Mouse (Mus musculus): Measurements from ENCODE around the gene Hoxd4. TPM values are rescaled to one million over a fixed set of nuclear protein-coding genes. Genes with fewer than 3 reads are reported as not detected.

The Hoxd4 gene
- total RNA-seq (2021): under 1 TPM; 0.55 to 0.57 TPM

DNA sequence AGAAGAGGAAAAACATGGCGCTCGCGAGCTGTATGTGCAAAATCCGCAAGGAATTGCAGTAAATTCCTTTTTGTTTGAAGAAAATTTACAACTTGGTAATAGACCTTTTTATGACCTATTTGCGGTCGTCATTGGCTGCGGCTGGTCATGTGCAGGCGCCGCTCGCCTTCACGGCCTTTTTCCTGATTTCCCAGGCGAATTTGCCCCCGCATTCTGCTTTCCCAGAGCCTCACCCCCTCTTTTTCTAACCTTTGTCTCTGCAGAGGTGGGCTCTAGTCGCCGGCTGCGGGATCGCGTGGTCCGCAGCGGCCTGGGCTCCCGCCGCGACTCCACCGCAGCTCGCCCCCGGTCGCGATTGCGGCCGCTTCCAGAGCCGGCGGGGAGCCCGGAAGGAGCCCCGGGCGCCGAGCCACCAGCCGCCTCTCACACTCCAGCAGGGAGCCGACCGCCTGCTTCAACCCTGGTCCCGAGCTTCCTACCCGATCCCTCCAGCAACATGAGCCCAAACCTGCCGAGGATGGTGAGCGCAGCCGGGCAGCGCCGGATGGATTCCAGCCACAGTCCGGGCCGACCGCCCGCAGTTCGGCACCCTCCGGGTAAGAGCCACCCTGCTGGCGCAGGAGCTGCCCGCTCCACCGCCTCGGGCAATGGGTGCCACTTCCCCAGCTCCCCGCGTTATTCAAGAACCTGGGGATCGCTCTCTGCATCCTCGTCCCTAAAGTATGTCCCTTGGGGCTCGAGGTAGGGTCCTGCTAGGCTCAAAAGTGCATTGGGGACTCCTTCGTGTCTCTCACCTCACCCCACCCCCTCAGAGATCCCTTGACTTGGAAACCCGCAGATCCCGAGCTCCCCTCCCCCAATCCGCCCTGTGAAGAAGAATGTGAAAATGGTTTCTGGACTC is at the start of gene Hoxd4, which contains the start of gene Hoxd3:
Gene Hoxd4 (plus strand): TSS at position 209 of the 901 bp plus-strand sequence.
Gene Hoxd3 (plus strand): TSS at position 207 of the 901 bp plus-strand sequence.
- DNase-seq: peak in 1 of 2 experiments; percentile 52
- intact Hi-C loops (cut with DNase I): no loop called here

DNA sequence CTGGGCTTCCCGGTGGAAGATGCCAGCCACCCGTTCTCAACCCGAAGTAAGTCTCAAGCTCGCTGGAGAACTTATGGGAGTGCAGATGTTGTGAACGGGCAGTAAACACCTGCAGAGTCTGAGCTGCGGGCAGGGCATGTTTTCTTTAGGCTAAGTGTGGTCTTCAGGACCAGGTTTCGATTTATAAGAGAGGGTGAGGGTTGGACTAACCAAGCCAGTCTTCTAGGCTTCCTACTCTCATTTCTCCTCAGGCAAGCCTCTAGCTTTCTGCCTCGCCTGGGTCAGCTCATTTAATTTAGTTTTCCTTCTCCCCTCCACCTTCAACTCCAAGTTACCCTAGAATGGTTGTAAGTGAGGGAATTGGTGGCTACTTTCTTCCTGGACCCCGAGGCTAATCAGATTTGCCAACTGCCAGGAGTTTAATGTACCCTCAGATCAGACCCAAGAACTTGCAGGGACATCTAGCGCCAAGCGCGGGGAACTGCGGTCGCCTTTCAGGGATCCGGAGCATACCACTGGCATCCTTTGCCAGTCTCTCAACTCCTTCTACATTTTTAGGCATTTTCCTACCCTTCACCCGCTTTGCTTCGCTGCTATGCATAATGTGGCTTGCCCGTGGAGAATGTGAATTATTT is 48.3 kb upstream of the Hoxd4 start:
- intact Hi-C loops (cut with DNase I): loop anchor here (1.0 to 5.0 kb wide), 3 partner anchors 363 to 696 kb away; no protein-coding TSS in a partner anchor
- DNase-seq: peak in 1 of 2 experiments; percentile 61

DNA sequence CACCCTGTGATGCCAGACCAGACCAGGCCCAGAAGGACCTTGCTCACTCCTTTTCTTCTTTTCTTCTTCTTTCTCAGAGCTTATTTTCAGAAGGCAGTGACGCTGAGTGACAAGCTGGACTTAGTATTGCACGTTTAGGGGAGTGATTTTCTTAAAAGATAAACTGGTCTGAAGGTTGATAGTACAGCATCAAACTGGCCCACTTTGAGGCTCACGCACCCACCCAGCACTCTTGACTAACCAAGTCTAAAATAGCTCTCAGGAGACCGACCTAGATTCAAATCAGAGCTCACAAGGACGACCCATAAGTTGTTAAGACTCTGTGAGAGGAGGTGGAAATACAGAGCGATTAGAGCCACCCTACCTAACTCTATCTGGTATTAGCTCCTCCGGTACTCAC is 45.3 kb upstream of the Hoxd4 start:
- intact Hi-C loops (cut with DNase I): no loop called here
- no peak for DNase-seq

DNA sequence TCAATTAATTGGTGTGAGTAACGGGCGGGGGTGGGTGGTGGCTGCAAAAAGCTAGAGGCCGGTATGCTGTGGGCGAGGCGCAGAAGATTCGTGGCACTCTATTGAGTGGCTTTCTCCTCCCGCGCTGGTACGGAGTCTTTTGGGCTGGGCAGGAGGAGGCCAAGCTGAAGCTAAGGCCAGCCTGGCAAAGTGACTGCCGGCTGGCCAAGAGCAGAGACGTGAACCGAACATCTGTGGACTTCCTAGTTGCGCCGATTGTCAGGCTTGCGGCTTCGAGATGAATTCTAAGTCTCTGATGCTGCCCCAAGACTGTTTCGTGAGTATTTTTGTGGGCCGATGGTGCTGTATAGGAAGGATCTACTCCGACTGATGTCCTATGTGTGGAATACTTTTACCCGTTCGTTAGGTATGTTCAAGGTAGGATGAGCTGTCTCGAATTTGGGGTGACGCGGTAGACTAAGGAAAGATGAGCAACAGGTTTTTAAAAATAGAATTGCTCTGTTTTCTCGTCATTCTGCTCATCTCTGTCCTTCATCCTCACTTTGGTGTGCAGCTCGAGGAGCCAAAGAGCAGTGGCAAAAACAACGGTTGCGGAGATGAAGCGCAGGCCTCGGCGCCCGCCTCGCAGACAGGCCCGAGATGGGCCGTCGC is 44.4 kb upstream of the Hoxd4 start:
- peak in 1 of 2 experiments; percentile 34 for DNase-seq
- intact Hi-C loops (cut with DNase I): no loop called here

DNA sequence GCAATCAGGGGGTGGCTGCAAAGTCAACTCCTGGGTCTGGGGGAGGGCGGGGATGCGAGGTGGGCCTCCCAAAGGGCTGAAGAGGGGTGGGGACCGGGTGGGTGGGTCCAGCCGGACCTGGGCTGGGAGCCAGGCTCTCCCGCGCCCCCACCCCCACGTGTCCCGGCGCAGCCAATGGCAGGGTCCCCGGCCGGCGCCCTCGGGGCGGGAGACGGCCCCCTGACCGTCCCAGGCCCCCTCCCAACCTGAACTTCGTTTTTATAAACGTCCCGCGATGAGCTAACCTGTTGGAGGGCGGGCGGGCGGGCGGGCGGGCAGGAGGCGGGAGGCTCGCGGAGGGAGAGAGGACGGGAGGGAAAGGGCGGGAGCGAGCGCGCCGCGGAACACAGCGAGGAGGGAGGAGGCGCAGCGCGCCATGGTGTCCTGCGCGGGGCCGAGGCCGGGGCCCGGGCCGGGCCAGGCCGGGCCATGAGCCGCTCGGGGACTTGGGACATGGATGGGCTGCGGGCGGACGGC is 43.8 kb upstream of the Hoxd4 start, which contains the start of gene Hoxd13:
Gene Hoxd13 (plus strand): TSS at position 469 of the 516 bp plus-strand sequence.
- intact Hi-C loops (cut with DNase I): no loop called here
- DNase-seq: no peak

DNA sequence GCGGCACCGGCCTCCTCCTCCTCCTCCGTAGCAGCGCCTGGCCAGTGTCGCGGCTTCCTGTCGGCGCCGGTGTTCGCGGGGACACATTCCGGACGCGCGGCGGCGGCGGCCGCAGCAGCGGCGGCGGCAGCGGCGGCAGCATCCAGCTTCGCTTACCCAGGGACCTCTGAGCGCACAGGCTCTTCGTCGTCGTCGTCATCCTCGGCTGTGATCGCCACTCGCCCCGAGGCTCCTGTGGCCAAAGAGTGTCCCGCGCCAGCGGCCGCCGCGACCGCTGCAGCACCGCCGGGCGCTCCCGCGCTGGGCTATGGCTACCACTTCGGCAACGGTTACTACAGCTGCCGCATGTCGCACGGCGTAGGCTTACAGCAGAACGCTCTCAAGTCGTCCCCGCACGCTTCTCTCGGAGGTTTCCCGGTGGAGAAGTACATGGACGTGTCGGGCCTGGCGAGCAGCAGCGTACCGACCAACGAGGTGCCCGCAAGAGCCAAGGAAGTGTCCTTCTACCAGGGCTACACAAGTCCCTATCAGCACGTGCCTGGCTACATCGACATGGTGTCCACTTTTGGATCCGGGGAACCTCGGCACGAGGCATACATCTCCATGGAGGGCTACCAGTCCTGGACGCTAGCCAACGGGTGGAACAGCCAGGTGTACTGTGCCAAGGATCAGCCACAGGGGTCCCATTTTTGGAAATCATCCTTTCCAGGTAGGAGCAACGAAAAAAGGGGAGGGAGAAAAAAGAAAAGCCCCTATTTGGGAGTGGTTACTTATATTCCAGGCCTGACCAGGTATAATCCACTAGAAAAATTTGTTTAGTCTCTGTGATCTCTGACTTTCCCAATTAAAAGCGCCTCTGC is 43.1 kb upstream of the Hoxd4 start:
- peak; percentile 40 for DNase-seq
- intact Hi-C loops (cut with DNase I): no loop called here

DNA sequence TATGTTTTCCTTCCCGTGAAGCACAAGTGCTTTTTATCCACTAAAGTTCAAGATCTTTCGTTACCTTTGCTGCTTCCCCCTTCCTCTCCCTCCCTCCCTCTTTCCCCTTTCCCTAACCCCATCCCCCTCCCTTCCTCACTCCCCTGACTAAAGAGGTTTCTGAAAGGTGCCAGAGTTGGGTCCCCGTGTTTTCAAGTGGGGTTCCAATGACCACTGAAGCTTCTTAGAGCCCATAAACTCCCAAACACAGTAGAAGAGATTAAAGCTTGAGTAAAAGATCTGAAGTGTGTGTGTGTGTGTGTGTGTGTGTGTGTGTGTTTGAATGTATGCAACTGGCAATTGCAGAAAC is 42.5 kb upstream of the Hoxd4 start:
- intact Hi-C loops (cut with DNase I): no loop called here
- no peak for DNase-seq

DNA sequence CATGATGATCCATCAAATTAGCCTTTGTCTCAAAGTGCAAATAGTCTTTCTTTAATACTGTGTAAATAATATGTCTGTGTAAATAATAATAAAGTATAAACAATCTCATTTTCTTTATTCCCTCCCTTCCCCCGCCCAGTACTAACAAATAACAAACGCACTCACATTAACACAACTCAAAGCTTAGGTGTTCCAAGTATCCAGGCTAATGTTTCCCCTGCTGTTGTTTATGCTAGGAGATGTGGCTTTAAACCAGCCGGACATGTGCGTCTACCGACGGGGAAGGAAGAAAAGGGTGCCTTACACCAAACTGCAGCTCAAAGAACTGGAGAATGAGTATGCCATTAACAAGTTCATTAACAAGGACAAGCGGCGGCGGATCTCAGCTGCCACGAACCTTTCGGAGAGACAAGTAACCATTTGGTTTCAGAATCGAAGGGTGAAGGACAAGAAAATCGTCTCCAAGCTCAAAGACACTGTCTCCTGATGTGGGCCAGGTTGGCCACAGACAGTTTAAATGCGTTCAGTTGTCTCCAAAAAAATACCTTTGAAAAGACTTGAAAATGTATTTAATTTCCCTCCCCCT is 42.0 kb upstream of the Hoxd4 start:
- intact Hi-C loops (cut with DNase I): loop anchor here (5.0 kb wide), 1 partner anchor 1097 kb away; no protein-coding TSS in a partner anchor
- peak in 1 of 2 experiments; percentile 32 for DNase-seq

DNA sequence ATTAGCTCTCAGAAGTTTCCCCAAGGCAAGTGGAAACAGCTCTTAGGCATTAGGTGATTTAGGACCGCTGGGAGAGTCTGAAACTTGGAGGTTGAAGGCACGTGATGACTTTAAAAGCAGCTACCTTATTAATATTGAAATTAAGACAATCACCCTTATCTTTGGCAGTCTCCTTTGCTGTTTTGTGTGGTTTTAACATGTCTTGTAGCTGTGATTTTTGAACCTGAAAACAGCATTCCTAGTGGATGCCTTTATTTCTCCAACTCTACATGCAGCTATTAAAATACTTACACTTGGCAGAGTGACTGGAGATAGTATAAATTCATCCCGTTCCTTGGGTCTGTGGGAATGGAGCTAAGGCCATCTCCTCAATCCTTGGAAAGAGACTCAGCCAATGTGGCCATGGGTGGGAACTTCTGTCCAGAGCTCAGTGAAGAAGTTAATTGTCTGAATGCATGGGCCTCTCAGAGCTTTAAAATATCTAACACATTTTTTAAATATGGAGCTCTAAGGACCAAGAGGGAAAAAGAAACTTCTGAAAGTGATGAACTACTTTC is 41.0 kb upstream of the Hoxd4 start:
- no peak for DNase-seq
- intact Hi-C loops (cut with DNase I): loop anchor here (5.0 kb wide), 1 partner anchor 1098 kb away; no protein-coding TSS in a partner anchor

DNA sequence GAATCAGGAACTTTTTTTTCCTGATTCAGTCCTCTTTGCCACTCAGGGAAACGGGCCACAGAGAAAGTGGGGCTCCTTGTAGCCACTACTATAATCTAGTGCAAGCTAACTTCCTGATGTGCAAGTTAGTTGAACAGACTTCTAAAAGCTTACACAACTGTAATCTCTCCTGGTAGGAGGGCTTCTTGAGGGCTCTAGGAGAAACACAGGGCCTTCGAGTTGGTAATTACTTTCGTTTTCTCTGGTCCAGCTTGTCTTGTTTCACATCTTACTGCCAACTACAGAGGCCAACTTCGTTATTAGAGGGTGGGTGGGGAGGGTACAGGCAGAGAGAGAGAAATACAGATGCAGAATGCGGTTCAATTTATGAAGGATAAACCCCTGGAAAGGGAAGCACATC is 39.9 kb upstream of the Hoxd4 start:
- intact Hi-C loops (cut with DNase I): loop anchor here (5.0 kb wide), 1 partner anchor 1100 kb away; no protein-coding TSS in a partner anchor
- no peak for DNase-seq

DNA sequence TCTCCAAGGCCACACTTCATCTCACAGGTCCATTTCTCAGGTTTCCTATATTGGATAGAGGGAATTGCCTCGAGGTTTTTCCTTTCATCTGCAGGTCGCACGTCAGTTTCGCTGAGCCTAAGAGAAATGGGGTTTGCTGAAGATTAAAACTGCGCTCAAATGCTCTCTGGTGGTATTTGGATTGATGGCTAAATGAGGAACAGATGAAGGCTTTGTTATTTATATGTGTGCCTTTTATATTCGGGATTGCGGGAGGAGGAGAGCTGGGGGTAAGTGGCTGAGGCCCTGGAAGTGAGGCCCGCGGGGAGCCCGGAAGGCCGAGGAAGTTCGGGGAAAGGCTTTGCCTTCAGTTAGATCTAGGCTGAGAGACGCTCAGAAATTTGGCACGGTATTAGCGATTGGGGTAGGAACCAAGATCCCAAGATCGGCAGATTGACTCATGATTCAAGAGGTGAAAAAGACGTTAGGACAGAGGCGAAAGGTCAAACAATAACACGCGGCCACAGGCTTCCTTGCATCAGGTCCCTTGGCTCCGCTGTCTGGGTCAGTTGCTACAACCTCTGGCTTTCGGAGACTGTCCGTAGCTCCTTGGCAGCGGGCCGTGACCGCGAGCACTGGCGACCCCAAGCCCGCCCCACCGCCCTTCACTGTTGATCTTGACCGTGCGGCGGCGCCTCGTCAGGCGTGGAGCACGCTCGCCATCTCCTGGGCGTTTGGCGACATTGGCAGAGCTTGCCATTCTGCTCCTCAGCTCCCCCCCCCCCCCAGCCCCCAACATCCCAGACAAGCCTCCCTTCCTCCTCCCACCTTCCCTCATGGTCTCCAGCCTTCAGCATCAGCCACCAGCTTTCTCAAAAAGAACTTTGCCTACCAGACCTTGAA is 39.0 kb upstream of the Hoxd4 start:
- DNase-seq: peak; percentile 50 to 69
- intact Hi-C loops (cut with DNase I): loop anchor here (5.0 kb wide), 1 partner anchor 1100 kb away; no protein-coding TSS in a partner anchor

DNA sequence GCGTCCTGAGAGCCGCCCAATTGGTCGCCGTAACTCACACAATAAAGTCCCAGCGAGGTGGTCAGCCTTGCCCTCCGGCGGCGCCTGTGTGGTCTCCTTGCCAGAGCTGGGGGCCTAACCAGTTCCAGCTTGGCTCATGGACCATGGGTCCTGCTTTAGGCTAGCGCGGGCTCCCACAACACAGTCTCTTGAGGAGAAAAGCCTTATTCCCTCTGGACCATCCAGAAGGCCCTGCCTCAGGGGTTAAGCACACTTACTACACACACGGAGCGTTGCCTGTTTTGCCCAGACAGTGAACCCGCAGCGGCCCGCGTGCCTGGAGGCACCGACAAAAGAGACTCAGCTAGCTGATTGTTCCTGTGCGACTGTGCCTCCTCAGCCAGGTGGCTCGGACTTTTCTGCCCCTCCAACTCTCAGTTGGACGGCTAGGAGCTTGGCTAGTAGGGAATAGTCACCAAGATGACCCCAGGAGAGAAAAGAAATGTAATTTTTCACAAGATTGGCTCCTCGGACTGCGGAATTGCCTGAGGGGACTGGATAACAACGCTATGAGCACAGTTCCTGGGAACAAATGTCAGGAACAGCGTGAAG is 37.8 kb upstream of the Hoxd4 start:
- intact Hi-C loops (cut with DNase I): loop anchor here (5.0 kb wide), 1 partner anchor 1102 kb away; no protein-coding TSS in a partner anchor
- no peak for DNase-seq

DNA sequence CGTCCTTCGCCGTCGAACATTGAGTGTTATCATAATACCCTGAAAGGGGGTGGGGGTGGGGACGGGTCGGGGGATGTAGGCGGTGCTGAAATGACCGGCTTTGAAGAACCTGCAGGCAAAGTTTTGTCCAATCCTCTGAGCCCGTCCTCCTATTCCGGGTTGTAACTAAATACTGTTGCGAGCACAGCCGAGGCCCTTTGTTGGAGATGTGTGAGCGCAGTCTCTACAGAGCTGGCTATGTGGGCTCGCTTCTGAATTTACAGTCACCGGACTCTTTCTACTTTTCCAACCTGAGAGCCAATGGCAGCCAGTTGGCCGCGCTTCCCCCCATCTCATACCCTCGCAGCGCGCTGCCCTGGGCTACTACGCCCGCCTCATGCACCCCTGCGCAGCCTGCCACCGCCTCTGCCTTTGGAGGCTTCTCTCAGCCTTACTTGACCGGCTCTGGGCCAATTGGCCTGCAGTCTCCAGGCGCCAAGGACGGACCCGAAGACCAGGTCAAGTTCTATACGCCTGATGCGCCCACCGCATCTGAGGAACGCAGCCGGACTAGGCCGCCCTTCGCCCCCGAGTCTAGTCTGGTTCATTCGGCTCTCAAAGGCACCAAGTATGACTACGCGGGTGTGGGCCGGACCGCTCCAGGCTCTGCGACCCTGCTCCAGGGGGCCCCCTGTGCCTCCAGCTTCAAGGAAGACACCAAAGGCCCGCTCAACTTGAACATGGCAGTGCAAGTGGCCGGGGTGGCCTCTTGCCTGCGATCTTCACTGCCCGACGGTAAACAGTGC is 36.7 kb upstream of the Hoxd4 start, which contains the start of gene Hoxd12:
Gene Hoxd12 (plus strand): TSS at position 133 of the 785 bp plus-strand sequence.
- intact Hi-C loops (cut with DNase I): loop anchor here (5.0 kb wide), 1 partner anchor 1103 kb away; no protein-coding TSS in a partner anchor
- DNase-seq: no peak

DNA sequence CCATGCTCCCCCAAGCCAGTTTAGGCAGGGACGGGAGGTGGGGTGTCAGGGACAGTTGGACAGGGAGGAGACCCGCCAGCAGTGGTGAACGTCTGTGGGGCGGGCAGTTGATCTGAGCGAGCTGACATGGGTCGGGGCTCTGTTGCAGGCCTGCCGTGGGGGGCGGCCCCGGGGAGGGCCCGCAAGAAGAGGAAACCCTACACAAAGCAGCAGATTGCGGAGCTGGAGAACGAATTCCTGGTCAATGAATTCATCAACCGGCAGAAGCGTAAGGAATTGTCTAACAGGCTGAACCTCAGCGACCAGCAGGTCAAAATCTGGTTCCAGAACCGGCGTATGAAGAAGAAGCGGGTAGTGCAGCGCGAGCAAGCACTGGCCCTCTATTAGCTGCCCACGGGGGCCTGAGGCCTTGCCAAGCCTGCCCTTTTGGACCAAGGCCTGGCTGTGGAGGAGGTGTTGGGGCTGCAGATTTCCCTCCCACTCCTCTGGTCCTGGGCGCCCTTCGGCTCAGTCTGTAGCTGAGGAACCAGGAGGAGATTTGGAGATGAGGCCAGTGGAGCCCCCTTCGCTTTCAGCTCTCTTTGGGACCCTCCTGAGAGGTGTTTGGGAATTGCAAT is 36.0 kb upstream of the Hoxd4 start:
- no peak for DNase-seq
- intact Hi-C loops (cut with DNase I): no loop called here

DNA sequence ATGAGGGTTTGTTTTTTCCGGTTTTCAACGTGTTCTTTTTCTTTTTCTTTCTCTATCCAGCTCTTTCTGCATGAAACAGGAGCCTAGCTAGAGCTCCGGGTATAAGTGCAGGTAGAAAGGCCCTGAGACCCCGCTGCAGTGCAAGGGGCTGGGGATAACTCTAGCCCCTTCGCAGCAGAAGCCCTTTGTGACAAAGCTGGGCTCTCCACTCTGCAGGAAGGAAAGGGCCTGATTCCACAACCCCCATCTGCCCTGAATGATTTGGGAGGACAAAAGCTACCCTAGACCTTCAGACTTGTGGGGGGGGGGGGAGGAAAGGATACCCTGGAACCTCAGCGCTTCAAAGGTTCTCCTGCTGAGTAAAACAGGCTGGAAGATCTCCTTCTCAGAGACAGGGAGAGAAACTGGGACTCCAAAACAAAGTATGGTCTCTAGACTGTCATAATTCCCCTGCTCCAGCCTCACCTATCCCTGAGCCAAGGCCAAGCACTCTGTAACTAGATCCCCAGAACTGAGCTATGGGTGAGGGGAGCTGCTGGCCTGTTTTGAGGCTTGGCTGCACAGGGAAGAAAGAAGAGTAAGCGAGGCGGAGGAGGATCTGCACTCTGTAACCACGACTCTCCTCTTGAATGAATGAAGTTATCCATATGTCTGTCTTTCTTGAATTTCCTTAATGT is 35.2 kb upstream of the Hoxd4 start:
- intact Hi-C loops (cut with DNase I): no loop called here
- no peak for DNase-seq

DNA sequence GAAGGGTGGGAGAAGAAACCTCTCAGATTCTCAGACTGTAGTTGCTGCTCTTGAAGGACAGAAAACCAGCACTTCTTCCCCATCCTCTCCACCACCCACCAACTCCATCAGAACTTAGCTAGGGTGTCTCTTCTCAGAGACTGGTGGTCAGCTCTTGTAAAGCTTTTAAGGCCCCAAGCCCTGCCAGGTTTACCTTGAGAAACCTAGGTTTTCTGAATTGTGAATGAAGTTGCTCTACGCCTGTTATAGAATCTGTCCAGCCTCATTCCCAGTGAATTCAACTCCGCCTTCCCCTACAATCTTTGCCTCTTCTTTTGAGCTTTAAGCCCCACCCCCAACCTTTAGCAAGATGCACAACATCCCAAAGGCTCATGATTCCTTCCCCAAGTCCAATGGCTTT is 34.6 kb upstream of the Hoxd4 start:
- intact Hi-C loops (cut with DNase I): no loop called here
- DNase-seq: no peak

Measured in heart, postnatal 10 days (tissue).